Mouse (Mus musculus) gastrocnemius, adult 18-20 months (tissue): ENCODE data around the gene Mzf1. TPM values are rescaled to one million over a fixed set of nuclear protein-coding genes. Genes with fewer than 3 reads are reported as not detected.

Experiments
- DNase-seq: peaks from one replicate; pipeline ENCODE4 v3.0.0; 2021; ENCODE audit warnings: low spot score
- total RNA-seq, 2 experiments: library from RNA; stranded (reverse); gene quantifications; 2 replicates each; pipeline ENCODE4 v1.2.3; 2021

Mzf1 gene
- total RNA-seq, 2 experiments from 2014 or later: 0.62 to 0.71 TPM

DNA sequence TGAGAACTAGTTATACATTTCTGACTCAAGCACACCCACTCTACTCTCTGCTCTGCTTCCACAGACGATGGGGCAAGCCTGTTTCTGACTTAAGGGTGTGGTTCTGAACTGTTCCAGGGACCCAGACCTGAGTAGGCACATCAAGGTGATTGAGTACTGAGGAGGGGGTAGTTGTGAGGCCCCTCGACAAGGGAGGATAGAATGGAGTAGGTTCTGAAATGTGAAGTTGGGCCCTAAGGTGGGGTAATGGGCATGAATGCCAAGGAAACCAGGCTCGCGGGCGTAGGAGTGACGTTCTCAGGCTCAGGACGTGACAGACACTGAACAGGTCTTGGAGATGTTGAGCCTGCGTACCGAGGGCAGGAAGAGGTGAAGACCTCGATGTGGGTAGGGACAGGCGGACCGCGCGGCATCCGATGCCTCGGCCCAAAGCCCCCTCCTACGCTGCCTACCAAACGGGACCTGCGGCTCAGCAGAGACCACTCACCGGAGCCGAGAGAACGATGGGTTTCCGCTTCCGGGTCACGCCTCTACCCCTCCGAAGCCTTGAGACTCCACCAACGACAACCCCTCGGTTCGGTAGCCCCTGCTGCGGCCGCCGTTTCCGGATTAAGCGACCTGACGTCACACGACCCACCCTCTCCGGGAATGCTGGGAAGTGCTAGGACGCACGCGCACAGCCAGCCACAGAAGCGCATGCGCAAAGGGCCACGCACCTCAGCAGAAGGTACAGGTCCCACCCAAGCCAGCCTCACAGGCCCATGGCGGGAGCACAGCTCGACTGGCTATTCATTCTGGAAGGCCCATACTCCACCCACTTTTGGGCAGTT is 20.2 kb downstream of the Mzf1 start, which contains the start of gene Chmp2a:
Chmp2a (minus strand) TSS at position 660 of the 830 bp plus-strand sequence.
- peak; percentile 96 for DNase-seq

DNA sequence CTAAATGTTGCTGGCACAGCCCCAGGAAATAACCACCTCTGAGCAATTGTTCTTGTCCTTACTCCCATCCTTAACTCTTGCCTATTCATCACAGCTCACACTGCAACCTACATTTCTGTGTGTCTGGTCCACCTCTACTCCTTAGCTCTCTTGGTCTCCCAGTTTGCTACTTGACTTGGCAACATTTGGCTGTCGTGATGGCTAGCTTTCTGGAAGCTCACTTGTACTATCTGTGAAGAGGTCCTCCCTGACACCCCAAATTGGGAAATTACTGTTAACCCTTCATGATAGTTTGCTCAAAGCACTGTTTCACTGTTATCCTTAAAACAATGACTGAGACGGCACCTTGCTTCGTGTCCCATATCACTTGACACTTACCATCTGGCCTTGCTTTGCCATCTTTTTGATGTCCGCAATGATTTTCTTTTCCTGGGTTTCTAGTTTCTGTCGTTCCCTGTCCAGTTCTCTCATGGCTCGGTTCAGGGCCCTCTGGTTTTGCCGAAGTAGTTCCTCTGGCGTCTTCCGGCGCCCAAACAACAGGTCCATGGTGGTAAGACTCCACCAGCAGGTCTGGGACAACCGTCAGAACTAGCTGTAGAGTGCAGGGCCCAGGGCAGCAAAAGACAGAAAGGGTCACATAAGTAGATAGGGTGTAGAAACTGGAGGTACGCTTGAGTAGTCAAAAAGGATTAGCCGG is 21.0 kb downstream of the Mzf1 start:
- DNase-seq: no peak

DNA sequence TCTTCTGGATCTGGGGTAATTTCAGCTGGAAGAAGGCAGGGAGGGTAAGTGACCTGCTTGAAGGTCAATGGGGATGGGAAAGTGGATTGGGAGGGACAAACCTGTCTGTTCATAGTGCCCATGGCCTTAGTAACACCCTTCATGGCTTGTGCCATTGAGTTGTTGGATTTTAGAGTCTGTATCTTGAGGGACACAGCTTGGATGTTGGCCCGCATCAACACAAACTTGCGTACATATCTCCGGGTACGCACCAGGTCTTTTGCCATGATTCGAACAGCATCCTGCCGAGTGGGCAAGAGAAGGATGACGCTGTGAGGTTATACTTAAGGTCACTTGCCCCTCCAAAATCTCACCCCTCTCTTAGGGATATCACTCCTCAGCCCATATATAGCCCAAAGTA is 22.0 kb downstream of the Mzf1 start:
- DNase-seq: no peak

- no peak for DNase-seq
Measured at GRCm38 (mm10) chr7:13031983-13032382, 22.6 kb downstream of the Mzf1 start.

DNA sequence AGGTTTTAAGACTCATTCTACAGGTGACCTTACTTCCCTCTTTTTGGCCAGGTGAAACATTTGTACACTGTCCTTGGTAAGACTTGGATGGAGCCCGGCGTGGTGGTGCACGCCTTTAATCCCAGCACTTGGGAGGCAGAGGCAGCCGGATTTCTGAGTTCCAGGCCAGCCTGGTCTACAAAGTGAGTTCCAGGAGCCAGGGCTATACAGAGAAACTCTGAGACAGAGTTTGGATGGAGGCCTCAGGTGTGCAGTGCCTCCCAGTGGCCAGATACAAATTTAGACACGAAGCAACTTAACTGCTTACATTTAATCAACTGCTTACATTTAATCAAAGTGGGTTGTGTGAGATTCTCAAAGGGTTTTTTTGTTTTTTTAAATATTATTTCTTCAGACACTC is 23.5 kb downstream of the Mzf1 start:
- DNase-seq: no peak

GRCm38 (mm10) chr7:13028986-13029385 is 25.6 kb downstream of the Mzf1 start:
- DNase-seq: no peak

DNA sequence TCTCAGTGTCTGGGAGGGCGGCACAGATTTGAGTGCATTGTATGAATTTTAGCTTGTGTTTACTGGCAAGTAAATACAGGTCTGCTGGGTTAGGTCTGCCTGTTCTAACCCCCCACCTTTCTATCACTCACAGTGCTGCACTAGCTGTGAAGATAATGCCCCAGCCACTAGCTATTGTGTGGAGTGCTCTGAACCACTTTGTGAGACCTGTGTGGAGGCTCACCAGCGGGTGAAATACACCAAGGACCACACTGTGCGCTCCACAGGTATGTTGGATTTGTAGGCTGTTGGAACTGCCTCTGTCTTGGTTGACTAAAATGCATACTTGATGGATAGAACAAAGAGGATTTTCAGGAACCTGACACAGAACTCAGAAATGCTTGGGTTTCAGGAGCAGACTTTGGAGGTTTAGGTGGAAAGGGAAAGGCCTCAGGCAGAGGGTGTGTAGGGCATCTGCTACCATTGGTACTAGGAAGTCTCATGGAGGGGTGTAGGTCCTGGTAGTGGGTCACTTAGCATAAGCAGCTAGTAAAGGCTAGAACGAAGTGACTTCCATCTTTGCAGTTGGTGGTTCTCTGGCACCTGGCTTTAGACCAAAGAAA is 29.0 kb downstream of the Mzf1 start:
- DNase-seq: no peak

- DNase-seq: peak; percentile 52
Measured at GRCm38 (mm10) chr7:13024805-13025204, 29.8 kb downstream of the Mzf1 start.

DNA sequence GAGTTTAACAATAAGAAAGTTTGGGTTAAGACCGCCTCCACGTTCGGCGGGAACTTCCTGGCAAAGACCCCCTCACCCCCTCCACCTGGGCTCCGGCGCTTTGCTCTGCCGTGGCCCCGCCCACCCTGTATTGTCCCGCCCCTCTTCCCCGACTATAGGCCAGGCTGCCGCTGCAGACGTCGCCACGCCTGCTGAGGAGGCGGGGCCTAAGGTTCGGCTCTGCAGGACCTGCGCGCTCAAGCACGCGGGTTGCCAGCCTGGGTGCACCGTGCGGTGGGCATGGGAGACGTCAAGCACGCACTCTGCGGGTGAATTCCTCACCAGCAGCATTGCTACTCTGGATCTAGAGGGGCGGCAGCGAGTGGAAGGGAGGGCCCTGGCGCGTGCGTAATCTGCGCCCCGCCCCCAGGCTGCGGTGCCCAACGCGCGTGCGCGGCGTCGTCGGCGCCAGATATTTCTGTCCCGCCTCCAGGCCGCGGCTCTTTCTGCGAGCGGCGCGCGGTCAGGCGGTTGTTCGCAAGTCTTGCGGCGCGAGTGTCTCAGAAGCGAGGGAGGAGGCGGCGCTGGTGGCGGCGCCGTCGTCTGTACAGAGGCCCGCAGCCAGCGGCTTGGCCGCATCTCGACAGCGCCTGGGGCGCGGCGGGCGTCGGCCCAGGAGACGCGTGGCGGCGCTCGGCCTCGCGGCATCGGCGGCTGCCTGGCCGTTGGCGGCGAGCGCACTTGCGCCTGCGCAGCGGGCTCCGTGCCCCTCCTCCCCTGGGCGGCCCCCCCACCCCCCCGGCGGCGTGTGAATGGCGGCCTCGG is 30.4 kb downstream of the Mzf1 start:
- DNase-seq: peak; percentile 92

DNA sequence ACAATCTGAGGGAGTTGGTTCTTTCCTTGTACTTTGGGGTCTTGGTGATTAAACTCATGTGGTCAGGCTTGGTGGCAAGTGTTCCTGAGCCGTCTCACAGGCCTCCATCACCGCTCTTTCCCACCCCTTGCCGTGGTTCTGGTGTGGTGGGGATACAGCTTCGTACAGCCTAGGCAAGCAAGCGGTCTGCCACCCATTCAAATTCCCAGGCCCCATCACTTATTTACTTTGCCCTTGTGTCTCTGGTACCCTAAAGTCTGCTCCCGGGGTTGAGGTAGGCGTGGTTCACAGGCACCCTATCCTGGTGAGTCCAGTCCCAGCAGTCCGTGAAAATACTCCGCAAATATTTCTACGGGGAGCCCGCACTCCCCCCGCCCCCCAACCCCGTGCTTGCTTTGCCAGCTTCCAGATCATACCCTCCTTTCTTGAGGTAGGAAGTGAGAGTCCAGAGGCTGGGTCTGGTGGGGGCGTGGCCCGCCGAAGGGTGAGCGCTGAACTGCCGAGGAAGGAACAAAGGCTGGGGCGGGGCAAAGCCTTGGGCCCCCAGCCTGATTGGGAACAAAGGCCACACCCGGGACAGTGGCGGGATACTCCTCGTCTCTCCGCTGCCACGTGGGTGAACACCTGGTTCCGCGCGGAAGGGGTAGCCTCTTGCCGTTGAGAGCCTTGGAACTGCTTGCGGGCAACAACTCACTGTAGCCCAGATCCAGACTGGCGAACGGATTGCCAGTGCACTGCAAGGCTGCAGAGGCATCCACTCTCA is 31.6 kb downstream of the Mzf1 start:
- peak; percentile 40 for DNase-seq

- no peak for DNase-seq
Measured at GRCm38 (mm10) chr7:13015217-13015616, 39.3 kb downstream of the Mzf1 start.

GRCm38 (mm10) chr7:13014275-13014839 is 40.2 kb downstream of the Mzf1 start:
- no peak for DNase-seq

DNA sequence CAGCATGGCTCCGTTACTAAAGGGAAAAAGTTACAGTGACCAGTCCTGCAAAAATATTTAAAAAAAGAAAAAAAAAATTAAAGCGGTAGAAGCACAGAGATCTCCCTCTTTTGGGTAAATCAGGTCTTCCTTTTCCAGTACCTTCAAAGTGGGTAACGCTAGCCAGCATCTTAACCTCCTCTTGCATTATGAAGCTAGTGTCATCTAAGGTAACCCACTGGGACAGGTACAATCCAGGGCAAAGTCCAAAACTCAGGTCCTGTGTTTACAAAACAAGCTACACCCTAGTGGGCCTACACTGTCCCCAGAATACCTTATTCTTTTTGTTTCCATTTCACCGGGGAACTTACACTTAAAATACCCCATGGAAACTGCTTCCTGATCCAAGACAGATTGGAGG is 40.9 kb downstream of the Mzf1 start:
- no peak for DNase-seq

- no peak for DNase-seq
Measured at GRCm38 (mm10) chr7:13010005-13010908, 44.3 kb downstream of the Mzf1 start, which contains the start of gene Zbtb45. Gene Zbtb45, minus strand, starts transcription at chr7:13010034.

- peak; percentile 93 for DNase-seq
Measured at GRCm38 (mm10) chr7:13009143-13010004, 45.2 kb downstream of the Mzf1 start.

DNA sequence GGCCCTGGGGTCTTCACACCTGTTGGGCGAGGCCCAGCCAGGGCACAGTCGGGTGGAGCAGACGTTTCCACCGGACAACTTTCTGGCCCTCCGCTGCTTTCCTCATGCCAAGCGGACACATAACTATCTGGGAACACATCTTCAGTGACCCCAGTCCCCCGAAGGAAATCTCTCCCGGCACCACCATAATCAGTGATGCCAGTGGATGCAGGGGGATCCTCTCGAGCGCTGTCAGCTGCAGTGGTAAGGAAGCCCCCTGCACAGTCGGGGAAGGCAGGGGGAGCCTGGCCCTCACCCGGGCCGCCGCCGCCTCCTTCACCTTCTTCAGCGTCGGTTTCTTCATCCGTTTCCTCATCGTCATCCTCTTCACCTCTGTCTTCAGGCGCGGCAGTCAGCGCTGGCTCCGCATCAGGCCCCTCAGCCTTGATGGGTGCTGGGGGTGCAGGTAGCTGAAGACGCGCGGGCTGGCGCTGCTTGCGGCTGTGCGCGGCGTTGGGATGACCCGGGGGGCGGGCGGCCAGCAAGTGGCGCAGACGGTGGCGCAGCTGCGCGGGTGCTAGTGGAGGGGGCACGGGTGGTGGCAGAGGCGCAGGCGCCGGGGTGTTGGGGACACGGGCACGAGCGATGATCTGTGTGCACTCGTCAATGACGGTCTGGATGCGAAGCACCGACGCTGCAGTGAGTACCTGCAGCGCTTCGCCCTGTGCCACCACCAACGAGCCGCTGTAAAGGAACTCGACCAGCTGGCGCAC is 47.0 kb downstream of the Mzf1 start:
- DNase-seq: no peak

DNA sequence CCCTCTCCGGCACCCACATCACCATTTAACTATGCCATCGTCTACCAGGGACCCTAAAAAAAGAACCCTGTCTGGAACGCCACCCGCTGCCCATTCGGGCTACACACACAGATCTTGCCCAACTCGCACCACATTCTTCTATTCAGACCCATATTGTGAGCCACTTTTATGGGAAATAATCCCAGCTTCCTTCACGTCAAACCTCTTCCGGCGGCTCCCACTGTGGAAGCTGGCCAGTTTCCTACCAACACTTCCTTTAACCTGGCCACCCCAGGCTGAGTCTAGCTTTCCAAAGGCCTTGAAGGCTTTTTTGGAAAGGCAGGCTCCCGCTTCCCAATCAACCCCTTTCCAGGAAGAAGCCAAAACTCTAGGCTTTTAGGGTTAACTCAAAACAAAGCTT is 48.0 kb downstream of the Mzf1 start:
- no peak for DNase-seq

- no peak for DNase-seq
Measured at GRCm38 (mm10) chr7:13006011-13006410, 48.6 kb downstream of the Mzf1 start.
